Mouse (Mus musculus) erythroblast, embryonic 14.5 days (primary cell): ENCODE data around the gene Grik4.

ENCODE experiments used
- GATA1 ChIP-seq: IDR thresholded peaks from 2 replicates; pipeline ENCODE4 v1.6.1; 2012; ENCODE audit warnings: low read length, inconsistent platforms, mixed read lengths
- TAL1 ChIP-seq: IDR thresholded peaks from 3 replicates; pipeline ENCODE4 v1.6.1; 2012; ENCODE audit warnings: low read length, inconsistent platforms, mixed read lengths

- TF ChIP-seq GATA1 (no peak), TAL1 (no peak)
Observed at GRCm38 (mm10) chr9:42795881-42796280, 148.4 kb downstream of the Grik4 start.
